Mouse (Mus musculus): ENCODE measurements around the gene Ppargc1a. TPM values are rescaled to one million over a fixed set of nuclear protein-coding genes. Genes with fewer than 3 reads are reported as not detected.

Ppargc1a gene
- polyA plus RNA-seq, 1 experiment from 2014 or later = 0.03 TPM

GRCm38 (mm10) chr5:51573770-51574169 lies 6.2 kb upstream of the Ppargc1a start:
- no peaks in the 10 kb centered on the region for H3K36me3 ChIP-seq (ENCODE audit: inconsistent target)
- H3K27ac ChIP-seq = no peak overlapping the region
- H3K79me2 ChIP-seq (ENCODE audit: inconsistent target) = no peaks in the 10 kb centered on the region
- no peak overlapping the region for H3K4me3 ChIP-seq (ENCODE audit: inconsistent target)
- WGBS (ENCODE audit: missing documents) = 94% methylated on average over 2 of the region's 2 CpGs

GRCm38 (mm10) chr5:51568198-51568690 lies 718 bp upstream of the Ppargc1a start:
- Histone ChIP-seq H3K27ac (no peak overlapping the region), H3K79me2 (ENCODE audit: inconsistent target) (no peaks in the 10 kb centered on the region), H3K4me3 (ENCODE audit: inconsistent target) (no peak overlapping the region), H3K36me3 (ENCODE audit: inconsistent target) (no peaks in the 10 kb centered on the region)
- 92% methylated on average over 8 of the region's 8 CpGs for WGBS (ENCODE audit: missing documents)

GRCm38 (mm10) chr5:51565672-51566071 lies 1.9 kb downstream of the Ppargc1a start:
- H3K4me3 ChIP-seq (ENCODE audit: inconsistent target) = no peak overlapping the region
- H3K79me2 ChIP-seq (ENCODE audit: inconsistent target) = no peaks in the 10 kb centered on the region
- WGBS (ENCODE audit: missing documents) = 88% methylated on average over 2 of the region's 2 CpGs
- H3K36me3 ChIP-seq (ENCODE audit: inconsistent target) = no peaks in the 10 kb centered on the region
- no peak overlapping the region for H3K27ac ChIP-seq

- Histone ChIP-seq H3K79me2 (ENCODE audit: inconsistent target) (no peaks in the 10 kb centered on the region), H3K4me3 (ENCODE audit: inconsistent target) (no peak overlapping the region), H3K36me3 (ENCODE audit: inconsistent target) (no peaks in the 10 kb centered on the region), H3K27ac (no peak overlapping the region)
Observed at GRCm38 (mm10) chr5:51565038-51565437, 2.5 kb downstream of the Ppargc1a start.

- Histone ChIP-seq H3K4me3 (ENCODE audit: inconsistent target) (no peak overlapping the region), H3K79me2 (ENCODE audit: inconsistent target) (no peaks in the 10 kb centered on the region), H3K27ac (no peak overlapping the region), H3K36me3 (ENCODE audit: inconsistent target) (no peaks in the 10 kb centered on the region)
- WGBS (ENCODE audit: missing documents) = 12% methylated on average over 3 of the region's 3 CpGs
Observed at GRCm38 (mm10) chr5:51563574-51563973, 4.0 kb downstream of the Ppargc1a start.

GRCm38 (mm10) chr5:51557607-51558278 lies 9.8 kb downstream of the Ppargc1a start:
- no peaks in the 10 kb centered on the region for H3K36me3 ChIP-seq (ENCODE audit: inconsistent target)
- WGBS (ENCODE audit: missing documents) = 49% methylated on average over 4 of the region's 4 CpGs

GRCm38 (mm10) chr5:51553671-51554070 lies 13.9 kb downstream of the Ppargc1a start:
- Histone ChIP-seq H3K4me3 (ENCODE audit: inconsistent target) (no peak overlapping the region), H3K79me2 (ENCODE audit: inconsistent target) (no peaks in the 10 kb centered on the region), H3K27ac (no peak overlapping the region), H3K36me3 (ENCODE audit: inconsistent target) (no peaks in the 10 kb centered on the region)
- 3% methylated on average over 5 of the region's 5 CpGs for WGBS (ENCODE audit: missing documents)

More at GRCm38 (mm10) chr5:51557607-51558278, 9.8 kb downstream of the Ppargc1a start:
- no peaks in the 10 kb centered on the region for H3K79me2 ChIP-seq (ENCODE audit: inconsistent target)
- H3K27ac ChIP-seq = no peak overlapping the region
- no peak overlapping the region for H3K4me3 ChIP-seq (ENCODE audit: inconsistent target)

GRCm38 (mm10) chr5:51553251-51553650 lies 14.3 kb downstream of the Ppargc1a start:
- H3K4me3 ChIP-seq (ENCODE audit: inconsistent target) = peak overlapping the region; percentile 71
- H3K27ac ChIP-seq = no peak overlapping the region
- WGBS (ENCODE audit: missing documents) = 6% methylated on average over 5 of the region's 5 CpGs
- H3K79me2 ChIP-seq (ENCODE audit: inconsistent target) = no peaks in the 10 kb centered on the region
- H3K36me3 ChIP-seq (ENCODE audit: inconsistent target) = no peaks in the 10 kb centered on the region

GRCm38 (mm10) chr5:51552483-51553091 lies 14.9 kb downstream of the Ppargc1a start:
- Histone ChIP-seq H3K36me3 (ENCODE audit: inconsistent target) (no peaks in the 10 kb centered on the region), H3K4me3 (ENCODE audit: inconsistent target) (peak overlapping the region; percentile 71), H3K79me2 (ENCODE audit: inconsistent target) (no peaks in the 10 kb centered on the region), H3K27ac (no peak overlapping the region)
- under 1% methylated on average over 24 of the region's 24 CpGs for WGBS (ENCODE audit: missing documents)

- no peak overlapping the region for H3K27ac ChIP-seq
- H3K36me3 ChIP-seq (ENCODE audit: inconsistent target) = no peaks in the 10 kb centered on the region
- peak overlapping the region; percentile 71 for H3K4me3 ChIP-seq (ENCODE audit: inconsistent target)
- H3K79me2 ChIP-seq (ENCODE audit: inconsistent target) = no peaks in the 10 kb centered on the region
- 5% methylated on average over 12 of the region's 12 CpGs for WGBS (ENCODE audit: missing documents)
Observed at GRCm38 (mm10) chr5:51551852-51552482, 15.6 kb downstream of the Ppargc1a start.

GRCm38 (mm10) chr5:51547442-51548035 lies 20.0 kb downstream of the Ppargc1a start:
- WGBS (ENCODE audit: missing documents) = 92% methylated on average over 6 of the region's 6 CpGs
- Histone ChIP-seq H3K79me2 (ENCODE audit: inconsistent target) (no peaks in the 10 kb centered on the region), H3K27ac (no peak overlapping the region), H3K36me3 (ENCODE audit: inconsistent target) (no peaks in the 10 kb centered on the region), H3K4me3 (ENCODE audit: inconsistent target) (no peak overlapping the region)

GRCm38 (mm10) chr5:51546817-51547216 lies 20.7 kb downstream of the Ppargc1a start:
- Histone ChIP-seq H3K79me2 (ENCODE audit: inconsistent target) (no peaks in the 10 kb centered on the region), H3K4me3 (ENCODE audit: inconsistent target) (no peak overlapping the region), H3K27ac (no peak overlapping the region), H3K36me3 (ENCODE audit: inconsistent target) (no peaks in the 10 kb centered on the region)
- WGBS (ENCODE audit: missing documents) = 80% methylated on average over 3 of the region's 3 CpGs

GRCm38 (mm10) chr5:51545133-51546049 lies 22.1 kb downstream of the Ppargc1a start:
- Histone ChIP-seq H3K4me3 (ENCODE audit: inconsistent target) (no peak overlapping the region), H3K79me2 (ENCODE audit: inconsistent target) (no peaks in the 10 kb centered on the region), H3K27ac (no peak overlapping the region), H3K36me3 (ENCODE audit: inconsistent target) (no peaks in the 10 kb centered on the region)
- 73% methylated on average over 7 of the region's 7 CpGs for WGBS (ENCODE audit: missing documents)

GRCm38 (mm10) chr5:51544141-51544735 lies 23.3 kb downstream of the Ppargc1a start:
- Histone ChIP-seq H3K27ac (no peak overlapping the region), H3K36me3 (ENCODE audit: inconsistent target) (no peaks in the 10 kb centered on the region), H3K4me3 (ENCODE audit: inconsistent target) (no peak overlapping the region), H3K79me2 (ENCODE audit: inconsistent target) (no peaks in the 10 kb centered on the region)
- 56% methylated on average over 8 of the region's 8 CpGs for WGBS (ENCODE audit: missing documents)
